Mouse (Mus musculus) heart, adult 2 months (tissue): Measurements from ENCODE around the gene Arl6ip6.

Experiments used
- CTCF ChIP-seq: fragments of 200-600 bp; IDR thresholded peaks from 2 replicates; pipeline ENCODE4 v1.8.1; 2022; ENCODE audit warnings: antibody characterized with exemption, mild to moderate bottlenecking, moderate library complexity
- EP300 ChIP-seq: fragments of 200-500 bp; IDR thresholded peaks from 2 replicates; pipeline ENCODE4 v1.6.1; 2011; ENCODE audit warnings: low read depth, low read length, control low read depth; ENCODE audit not compliant: insufficient read depth
- POLR2A ChIP-seq: fragments of 200-500 bp; IDR thresholded peaks from 2 replicates; pipeline ENCODE4 v1.6.1; 2011; ENCODE audit warnings: mild to moderate bottlenecking, low read depth, low read length, control low read depth; ENCODE audit not compliant: insufficient read depth

GRCm38 (mm10) chr2:53200164-53200885, 8.8 kb downstream of the Arl6ip6 start:
- TF ChIP-seq POLR2A (no peak), CTCF (no peak), EP300 (no peak)
